Mouse (Mus musculus): ENCODE data around the gene Shisa8.
A peak's percentile ranks its signal among the peaks of the same experiment; 100 is the strongest.
"Not testable (repeated sequence)": the region's sequence is repeated elsewhere in the genome, so short reads cannot be mapped to it uniquely, and the experiment has no call there.

Gene Shisa8

GRCm38 (mm10) chr15:82212752-82213063, at the start of gene Shisa8:
Shisa8 (minus strand) TSS chr15:82212815.
- DNase-seq = peak in 1 of 2 experiments; percentile 27

- peak; percentile 39 to 80 for DNase-seq
These were observed 46.9 kb upstream of the Shisa8 start for GRCm38 (mm10) chr15:82259510-82259909.

- DNase-seq = no peak
These were observed 43.3 kb upstream of the Shisa8 start for GRCm38 (mm10) chr15:82255944-82256383.

GRCm38 (mm10) chr15:82255248-82255647, 42.6 kb upstream of the Shisa8 start:
- no peak for DNase-seq

- DNase-seq = no peak
These were observed 39.5 kb upstream of the Shisa8 start, which contains the start of gene 1500009C09Rik for GRCm38 (mm10) chr15:82252097-82252496. 1500009C09Rik (plus strand) TSS chr15:82252397.

- no peak for DNase-seq
These were observed 39.0 kb upstream of the Shisa8 start for GRCm38 (mm10) chr15:82251579-82251978.

- no peak for DNase-seq
These were observed 34.6 kb upstream of the Shisa8 start for GRCm38 (mm10) chr15:82247131-82247776.

GRCm38 (mm10) chr15:82244805-82245161, 32.2 kb upstream of the Shisa8 start:
- not testable (repeated sequence) for DNase-seq

- DNase-seq = peak; percentile 78 to 92
These were observed 31.6 kb upstream of the Shisa8 start, which contains the start of gene Cenpm for GRCm38 (mm10) chr15:82244115-82244804. Cenpm (minus strand) TSS chr15:82244748.

GRCm38 (mm10) chr15:82243742-82244114, 31.1 kb upstream of the Shisa8 start:
- no peak for DNase-seq

GRCm38 (mm10) chr15:82243311-82243710, 30.7 kb upstream of the Shisa8 start:
- no peak for DNase-seq

GRCm38 (mm10) chr15:82236565-82236964, 23.9 kb upstream of the Shisa8 start:
- DNase-seq = peak; percentile 79 to 90

GRCm38 (mm10) chr15:82235661-82236060, 23.0 kb upstream of the Shisa8 start:
- DNase-seq = peak in 1 of 2 experiments; percentile 30

- DNase-seq = peak; percentile 56 to 65
These were observed 20.0 kb upstream of the Shisa8 start for GRCm38 (mm10) chr15:82232651-82233050.

- DNase-seq = peak in 1 of 2 experiments; percentile 32
These were observed 19.2 kb upstream of the Shisa8 start for GRCm38 (mm10) chr15:82231591-82232378.

GRCm38 (mm10) chr15:82231100-82231499, 18.5 kb upstream of the Shisa8 start:
- DNase-seq = no peak

- no peak for DNase-seq
These were observed 17.5 kb upstream of the Shisa8 start for GRCm38 (mm10) chr15:82230098-82230611.

GRCm38 (mm10) chr15:82229542-82230045, 17.0 kb upstream of the Shisa8 start:
- peak; percentile 66 to 79 for DNase-seq

- no peak for DNase-seq
These were observed 13.2 kb upstream of the Shisa8 start for GRCm38 (mm10) chr15:82225769-82226168.

GRCm38 (mm10) chr15:82224602-82225215, 12.1 kb upstream of the Shisa8 start:
- DNase-seq = no peak

- DNase-seq = peak; percentile 88 to 91
These were observed 11.3 kb upstream of the Shisa8 start, which contains the start of gene Tnfrsf13c for GRCm38 (mm10) chr15:82223657-82224601. Tnfrsf13c (minus strand) TSS chr15:82224369.

All from spleen, adult 18-20 months (tissue).